Mouse (Mus musculus) CD4-positive helper T cell, adult 2 months (primary cell): ENCODE measurements around the gene Zfp729a.
"Not testable (repeated sequence)": the region's sequence is repeated elsewhere in the genome, so short reads cannot be mapped to it uniquely, and the experiment has no call there.

ENCODE experiments used
- DNase-seq: peaks from one replicate; pipeline ENCODE4 v3.0.0-alpha.2; 2012; ENCODE audit warnings: low read depth, missing footprints, low spot score

Zfp729a gene

DNA sequence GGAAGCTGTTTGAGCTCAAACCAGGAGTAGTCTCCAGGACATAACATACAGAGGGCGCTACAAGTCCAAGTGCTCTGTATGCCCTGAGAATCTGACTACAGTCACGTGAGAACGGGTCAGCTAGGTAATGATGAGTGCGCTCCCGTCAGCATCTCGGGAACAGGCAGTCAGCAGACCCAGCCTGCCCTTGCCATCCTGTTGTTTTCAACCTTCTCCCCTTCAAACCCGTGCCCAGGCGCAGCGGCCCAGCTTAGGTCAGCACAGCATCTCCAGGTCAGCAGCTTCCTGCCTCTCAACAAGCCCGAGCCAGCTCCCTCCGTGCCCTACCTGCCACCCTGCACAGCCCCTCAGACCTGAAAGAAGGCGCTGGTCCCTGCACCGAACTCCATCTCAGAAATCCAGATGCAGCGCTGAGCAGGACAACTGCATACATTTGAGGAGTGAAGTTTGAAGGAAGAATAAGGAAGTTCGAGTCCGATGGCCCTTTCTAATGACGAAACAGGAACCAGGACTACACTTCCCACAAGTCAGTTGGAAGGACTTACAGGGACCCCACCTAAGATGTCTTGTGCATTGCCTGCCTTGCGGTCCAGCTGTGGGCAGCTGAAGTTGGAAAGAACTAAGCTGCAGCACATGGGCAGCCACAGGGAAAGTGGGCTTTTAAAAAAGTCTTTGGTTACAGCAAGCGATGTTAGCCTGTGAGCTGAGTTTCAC lies at the start of gene Zfp729a, which contains the start of gene Gm49345:
Gene Zfp729a, minus strand, starts transcription at position 498 of the 714 bp plus-strand sequence.
Gene Gm49345, minus strand, starts transcription at position 476 of the 714 bp plus-strand sequence.
- DNase-seq, result peak; percentile 93

GRCm38 (mm10) chr13:67686971-67687370 lies 49.4 kb upstream of the Zfp729a start, which contains the start of gene Zfp738:
TSS of gene Zfp738 (minus strand) at chr13:67687071.
- no peak for DNase-seq

DNA sequence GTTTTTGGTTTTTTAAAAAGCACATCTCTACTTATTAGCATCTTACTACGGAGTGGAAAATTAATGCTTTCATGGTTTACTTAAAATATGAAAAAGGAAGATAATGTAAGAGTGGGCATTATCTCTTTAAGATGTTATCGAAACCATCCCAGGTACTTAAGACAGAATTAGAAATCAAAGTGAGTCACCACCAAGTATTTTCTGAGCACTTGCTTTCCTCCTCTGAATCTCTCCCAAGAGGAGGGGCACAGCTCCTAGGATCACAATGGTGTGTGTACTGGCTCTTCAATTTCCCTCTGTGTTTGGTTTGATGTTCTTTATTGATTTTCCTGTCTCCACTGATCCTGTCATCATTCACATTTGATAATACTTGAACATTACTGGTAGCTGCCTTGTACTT lies 46.2 kb upstream of the Zfp729a start:
- not testable (repeated sequence) for DNase-seq

DNA sequence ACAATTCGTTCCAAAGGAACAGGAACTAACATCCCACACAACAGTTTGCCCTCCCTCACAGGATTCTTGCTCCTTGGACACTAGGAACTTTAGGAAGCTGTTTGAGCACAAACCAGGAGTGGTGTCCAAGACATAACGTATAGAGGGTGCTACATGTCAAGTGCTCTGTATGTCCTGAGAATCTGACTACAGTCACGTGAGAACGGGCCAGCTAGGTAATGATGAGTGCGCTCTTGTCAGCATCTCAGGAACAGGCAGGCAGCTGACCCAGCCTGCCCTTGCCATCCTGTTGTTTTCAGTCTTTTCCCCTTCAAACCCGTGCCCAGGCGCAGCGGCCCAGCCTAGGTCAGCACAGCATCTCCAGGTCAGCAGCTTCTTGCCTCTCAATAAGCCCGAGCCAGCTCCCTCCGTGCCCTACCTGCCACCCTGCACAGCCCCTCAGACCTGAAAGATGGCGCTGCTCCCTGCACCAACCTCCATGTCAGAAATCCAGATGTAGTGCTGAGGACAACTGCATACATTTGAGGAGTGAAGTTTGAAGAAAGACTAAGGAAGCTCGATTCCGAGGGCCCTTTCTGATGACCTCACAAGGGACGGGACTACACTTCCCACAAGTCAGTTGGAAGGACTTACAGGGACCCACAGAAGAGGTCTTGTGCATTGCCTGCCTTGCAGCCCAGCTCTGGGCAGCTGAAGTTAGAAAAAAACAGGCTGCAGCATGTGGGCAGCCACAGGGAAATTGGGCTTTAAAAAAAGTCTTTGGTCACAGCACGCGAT lies 45.6 kb upstream of the Zfp729a start:
- DNase-seq, result peak; percentile 91

DNA sequence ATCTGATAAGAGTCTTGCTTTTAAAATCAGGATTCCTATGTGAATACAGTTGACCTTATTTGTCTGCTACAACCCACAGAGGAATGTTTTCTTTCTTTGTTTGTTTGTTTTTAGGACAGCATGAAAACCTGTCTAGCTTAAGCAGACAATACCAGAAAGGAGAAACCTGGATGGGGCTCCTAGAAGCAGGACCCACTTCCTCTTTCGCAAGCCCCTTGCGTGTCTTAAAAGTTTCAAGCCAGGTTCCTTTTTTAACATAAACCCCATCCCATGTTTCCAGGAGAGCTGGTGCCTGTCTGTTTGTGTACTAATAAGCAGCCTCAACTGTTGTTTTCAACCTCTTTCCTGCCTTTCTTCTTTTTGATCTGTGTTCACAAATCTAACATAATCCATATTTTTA lies 37.3 kb upstream of the Zfp729a start:
- no peak for DNase-seq

- no peak for DNase-seq
These were observed 14.9 kb upstream of the Zfp729a start for GRCm38 (mm10) chr13:67652496-67652895.

DNA sequence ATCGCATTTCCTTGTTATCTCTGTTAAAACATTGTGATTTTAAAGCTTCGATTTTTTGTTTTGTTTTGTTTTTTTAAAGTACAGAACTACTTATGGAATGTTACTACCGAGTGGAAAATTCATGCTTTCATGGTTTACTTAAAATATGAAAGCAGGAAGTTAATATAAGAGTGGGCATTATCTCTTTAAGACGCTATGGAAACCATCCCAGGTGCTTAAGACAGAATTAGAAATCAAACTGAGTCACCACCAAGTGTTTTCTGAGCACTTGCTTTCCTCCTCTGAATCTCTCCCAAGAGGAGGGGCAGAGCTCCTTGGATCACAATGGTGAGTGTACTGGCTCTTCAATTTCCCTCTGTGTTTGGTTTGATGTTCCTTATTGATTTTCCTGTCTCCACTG lies 27.5 kb downstream of the Zfp729a start:
- peak; percentile 7 for DNase-seq

DNA sequence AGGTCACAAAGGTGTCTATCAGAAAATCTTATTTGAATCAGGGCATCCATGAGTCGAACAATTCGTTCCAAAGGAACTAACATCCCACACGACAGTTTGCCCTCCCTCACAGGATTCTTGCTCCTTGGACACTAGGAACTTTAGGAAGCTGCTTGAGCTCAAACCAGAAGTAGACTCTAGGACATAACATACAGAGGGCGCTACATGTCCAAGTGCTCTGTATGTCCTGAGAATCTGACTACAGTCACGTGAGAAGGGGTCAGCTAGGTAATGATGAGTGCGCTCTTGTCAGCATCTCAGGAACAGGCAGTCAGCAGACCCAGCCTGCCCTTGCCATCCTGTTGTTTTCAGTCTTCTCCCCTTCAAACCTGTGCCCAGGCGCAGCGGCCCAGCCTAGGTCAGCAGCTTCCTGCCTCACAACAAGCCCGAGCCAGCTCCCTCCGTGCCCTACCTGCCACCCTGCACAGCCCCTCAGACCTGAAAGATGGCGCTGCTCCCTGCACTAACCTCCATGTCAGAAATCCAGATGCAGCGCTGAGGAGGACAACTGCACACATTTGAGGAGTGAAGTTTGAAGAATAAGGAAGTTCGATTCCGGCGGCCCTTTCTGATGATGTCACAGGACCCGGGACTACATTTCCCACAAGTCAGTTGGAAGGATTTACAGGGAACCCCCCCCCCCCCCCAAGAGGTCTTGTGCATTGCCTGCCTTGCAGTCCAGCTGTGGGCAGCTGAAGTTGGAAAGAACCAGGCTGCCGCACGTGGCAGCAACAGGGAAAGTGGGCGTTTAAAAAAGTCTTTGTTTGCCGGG lies 28.3 kb downstream of the Zfp729a start, which contains the start of gene Zfp729b:
Gene Zfp729b, minus strand, starts transcription at position 642 of the 811 bp plus-strand sequence.
- peak; percentile 93 for DNase-seq

- DNase-seq, result no peak
These were observed 64.9 kb downstream of the Zfp729a start for GRCm38 (mm10) chr13:67572591-67573189.
